Mouse (Mus musculus) E14TG2a.4 (cell line): Measurements from ENCODE around the gene Ddr1.

Experiments
- H3K27me3 ChIP-seq: 2 replicates; pipeline ENCODE4 v1.6.1; 2014; ENCODE audit warnings: low read length, control low read depth; ENCODE audit not compliant: insufficient read depth
- H3K36me3 ChIP-seq: 2 replicates; pipeline ENCODE4 v1.6.1; 2014; ENCODE audit warnings: low read length, control low read depth; ENCODE audit not compliant: insufficient read depth
- H3K4me1 ChIP-seq: replicated peaks from 2 replicates; pipeline ENCODE4 v1.6.1; 2014; ENCODE audit warnings: low read depth, low read length, control low read depth
- H3K4me3 ChIP-seq: replicated peaks from 2 replicates; pipeline ENCODE4 v1.5.1; 2014; ENCODE audit warnings: mild to moderate bottlenecking, low read length
- H3K9me3 ChIP-seq: 2 replicates; pipeline ENCODE4 v1.6.1; 2014; ENCODE audit warnings: low read length, control low read depth
- CTCF ChIP-seq: conservative IDR thresholded peaks from 2 replicates; pipeline ENCODE4 v1.5.1; 2014; ENCODE audit warnings: low read length
- NANOG ChIP-seq: IDR thresholded peaks from 2 replicates; pipeline ENCODE4 v1.6.1; 2014; ENCODE audit warnings: borderline replicate concordance, low read length, mixed read lengths
- POU5F1 ChIP-seq: IDR thresholded peaks from 2 replicates; pipeline ENCODE4 v1.6.1; 2014; ENCODE audit warnings: low read length, borderline replicate concordance

The Ddr1 gene

GRCm38 (mm10) chr17:35672527-35672926, 31.9 kb downstream of the Ddr1 start:
- Histone ChIP-seq H3K4me1 (peaks cover 44% of the 10 kb centered on the region), H3K36me3 (peaks cover 48% of the 10 kb centered on the region), H3K27me3 (no peaks in the 10 kb centered on the region), H3K9me3 (no peaks in the 10 kb centered on the region), H3K4me3 (peak overlapping the region; percentile 84)
- TF ChIP-seq POU5F1: no peak
- TF ChIP-seq CTCF: no peak
- TF ChIP-seq NANOG: no peak

GRCm38 (mm10) chr17:35671846-35672245, 32.6 kb downstream of the Ddr1 start:
- Histone ChIP-seq H3K4me1 (peaks cover 46% of the 10 kb centered on the region), H3K27me3 (no peaks in the 10 kb centered on the region), H3K36me3 (peaks cover 48% of the 10 kb centered on the region), H3K4me3 (no peak overlapping the region), H3K9me3 (no peaks in the 10 kb centered on the region)
- no peak for TF ChIP-seq CTCF
- TF ChIP-seq POU5F1: no peak
- TF ChIP-seq NANOG: no peak

- Histone ChIP-seq H3K4me3 (no peak overlapping the region), H3K36me3 (peaks cover 62% of the 10 kb centered on the region), H3K9me3 (no peaks in the 10 kb centered on the region), H3K27me3 (no peaks in the 10 kb centered on the region), H3K4me1 (peaks cover 61% of the 10 kb centered on the region)
- no peak for TF ChIP-seq POU5F1
- TF ChIP-seq CTCF: no peak
- no peak for TF ChIP-seq NANOG
Measured at GRCm38 (mm10) chr17:35669731-35670130, 34.7 kb downstream of the Ddr1 start.

- Histone ChIP-seq H3K4me3 (peak within 1 kb of the TSS; percentile 89), H3K4me1 (peaks cover 52% of the 10 kb centered on the region), H3K36me3 (peaks cover 80% of the 10 kb centered on the region), H3K9me3 (no peaks in the 10 kb centered on the region), H3K27me3 (no peaks in the 10 kb centered on the region)
- TF ChIP-seq NANOG: no peak
- no peak for TF ChIP-seq POU5F1
- no peak for TF ChIP-seq CTCF
Measured at GRCm38 (mm10) chr17:35667334-35668065, 36.9 kb downstream of the Ddr1 start, which contains the start of gene Vars2. Gene Vars2, minus strand, starts transcription at chr17:35667592.

- TF ChIP-seq POU5F1 (no peak), NANOG (no peak), CTCF (no peak)
- Histone ChIP-seq H3K9me3 (no peaks in the 10 kb centered on the region), H3K36me3 (peaks cover 77% of the 10 kb centered on the region), H3K27me3 (no peaks in the 10 kb centered on the region), H3K4me1 (peaks cover 49% of the 10 kb centered on the region), H3K4me3 (peak overlapping the region; percentile 89)
Measured at GRCm38 (mm10) chr17:35666851-35667256, 37.6 kb downstream of the Ddr1 start.

- TF ChIP-seq POU5F1 (no peak), NANOG (no peak), CTCF (peak; percentile 13; the same call in 1 of the 2 replicates)
Measured at GRCm38 (mm10) chr17:35665957-35666515, 38.4 kb downstream of the Ddr1 start.

GRCm38 (mm10) chr17:35653086-35653485, 51.3 kb downstream of the Ddr1 start:
- no peak overlapping the region for H3K4me3 ChIP-seq
- no peak for TF ChIP-seq NANOG
- no peak for TF ChIP-seq CTCF
- TF ChIP-seq POU5F1: no peak
- H3K36me3 ChIP-seq: peaks cover 39% of the 10 kb centered on the region
- H3K4me1 ChIP-seq: peaks cover 46% of the 10 kb centered on the region
- peaks cover 14% of the 10 kb centered on the region; the same call in 1 of the 2 replicates for H3K27me3 ChIP-seq
- H3K9me3 ChIP-seq: no peaks in the 10 kb centered on the region

More at GRCm38 (mm10) chr17:35665957-35666515, 38.4 kb downstream of the Ddr1 start:
- peaks cover 46% of the 10 kb centered on the region for H3K4me1 ChIP-seq
- H3K9me3 ChIP-seq: no peaks in the 10 kb centered on the region
- H3K36me3 ChIP-seq: peaks cover 77% of the 10 kb centered on the region
- peak overlapping the region; percentile 46; the same call in 1 of the 2 replicates for H3K4me3 ChIP-seq
- H3K27me3 ChIP-seq: no peaks in the 10 kb centered on the region

- no peaks in the 10 kb centered on the region; the same call in 1 of the 2 replicates for H3K9me3 ChIP-seq
- H3K36me3 ChIP-seq: peaks cover 2% of the 10 kb centered on the region; the same call in 1 of the 2 replicates
- TF ChIP-seq CTCF (no peak), NANOG (no peak), POU5F1 (no peak)
- no peak overlapping the region for H3K4me3 ChIP-seq
- peaks cover 31% of the 10 kb centered on the region for H3K27me3 ChIP-seq
- peaks cover 37% of the 10 kb centered on the region for H3K4me1 ChIP-seq
Measured at GRCm38 (mm10) chr17:35649429-35649828, 55.0 kb downstream of the Ddr1 start.
